Mouse (Mus musculus): Measurements from ENCODE around the gene Srpk3.

DNA sequence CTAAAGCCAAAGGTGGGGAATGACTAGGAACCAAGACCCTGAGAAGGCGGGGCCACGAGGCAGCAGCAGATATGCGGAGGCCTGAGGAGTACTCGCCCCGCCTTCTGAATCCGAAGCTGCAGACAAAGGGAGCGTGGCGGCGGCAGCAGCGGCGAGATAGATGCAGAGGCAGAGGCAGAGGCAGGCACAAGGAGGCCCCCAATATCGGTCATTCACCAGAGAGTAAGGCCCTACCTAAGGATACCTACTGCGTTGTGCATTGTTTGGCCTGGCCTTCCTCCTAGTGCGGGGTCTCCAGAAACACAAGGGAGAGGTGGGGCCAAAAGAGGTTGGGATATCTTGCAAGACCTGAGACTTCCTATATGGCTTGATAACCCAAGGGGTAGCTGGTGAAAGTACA lies 40.9 kb downstream of the Srpk3 start:
- no peak for TF ChIP-seq MAFK (IDR thresholded peaks at IDR 0.05; ENCODE audit: insufficient read depth, low read depth, low read length)
- no peak for TF ChIP-seq ZC3H11A (IDR thresholded peaks at IDR 0.05; ENCODE audit: borderline replicate concordance, low read depth, low read length)
- TF ChIP-seq ZNF384 (IDR thresholded peaks at IDR 0.05; ENCODE audit: low read depth, low read length): no peak
- no peak for TF ChIP-seq HCFC1 (IDR thresholded peaks at IDR 0.05; ENCODE audit: borderline replicate concordance, insufficient read depth, low read length)
- no peak for TF ChIP-seq CHD2 (IDR thresholded peaks at IDR 0.05; ENCODE audit: low read depth, low read length)

Measured in ES-E14 (cell line).